Mouse (Mus musculus) neural tube, embryonic 12.5 days (tissue): ENCODE results near the gene Lbx1. TPM values are rescaled to one million over a fixed set of nuclear protein-coding genes. Genes with fewer than 3 reads are reported as not detected.

Experiments
- ATAC-seq: fragments of 200-750 bp; cut with Nextera tagmentation; 2 replicates; pipeline ENCODE4 v1.8.0; 2017; ENCODE audit warnings: low read depth, mild to moderate bottlenecking, moderate TSS enrichment, moderate library complexity; ENCODE audit not compliant: low FRiP score
- H3K27ac ChIP-seq: fragments of 300-500 bp; sonication (generic); 2 replicates; pipeline ENCODE4 v1.5.1; 2016
- H3K27me3 ChIP-seq: fragments of 300-500 bp; sonication (generic); replicated peaks from 2 replicates; pipeline ENCODE4 v1.6.1; 2016; ENCODE audit warnings: mild to moderate bottlenecking
- H3K36me3 ChIP-seq: fragments of 300-500 bp; sonication (generic); 2 replicates; pipeline ENCODE4 v1.6.1; 2016; ENCODE audit warnings: mild to moderate bottlenecking
- H3K4me1 ChIP-seq: fragments of 300-500 bp; sonication (generic); 2 replicates; pipeline ENCODE4 v1.6.1; 2016
- H3K4me2 ChIP-seq: fragments of 300-500 bp; sonication (generic); replicated peaks from 2 replicates; pipeline ENCODE4 v1.6.1; 2016; ENCODE audit warnings: mild to moderate bottlenecking
- H3K4me3 ChIP-seq: fragments of 300-500 bp; sonication (generic); 2 replicates; pipeline ENCODE4 v1.5.1; 2016
- H3K9ac ChIP-seq: fragments of 300-500 bp; sonication (generic); 2 replicates; pipeline ENCODE4 v1.6.1; 2016; ENCODE audit warnings: mild to moderate bottlenecking
- H3K9me3 ChIP-seq: fragments of 300-500 bp; sonication (generic); 2 replicates; pipeline ENCODE4 v1.6.1; 2016; ENCODE audit warnings: mild to moderate bottlenecking
- WGBS: fragments of 180-500 bp; shearing (Covaris S2); methylation state at CpG from one replicate; pipeline ENCODE4 v1.1.7; 2016; 5-methylcytosine and 5-hydroxymethylcytosine counted together
- polyA plus RNA-seq: library from polyadenylated mRNA; unstranded; fragments of >200 nt; fragmentation: Nextera tagmentation; extraction: Ambion mirVana; gene quantifications from 2 replicates; pipeline ENCODE4 v1.2.1, GENCODE M21; 2016

Lbx1 gene
- polyA plus RNA-seq, 1 experiment from 2014 or later, result 20.3 TPM

DNA sequence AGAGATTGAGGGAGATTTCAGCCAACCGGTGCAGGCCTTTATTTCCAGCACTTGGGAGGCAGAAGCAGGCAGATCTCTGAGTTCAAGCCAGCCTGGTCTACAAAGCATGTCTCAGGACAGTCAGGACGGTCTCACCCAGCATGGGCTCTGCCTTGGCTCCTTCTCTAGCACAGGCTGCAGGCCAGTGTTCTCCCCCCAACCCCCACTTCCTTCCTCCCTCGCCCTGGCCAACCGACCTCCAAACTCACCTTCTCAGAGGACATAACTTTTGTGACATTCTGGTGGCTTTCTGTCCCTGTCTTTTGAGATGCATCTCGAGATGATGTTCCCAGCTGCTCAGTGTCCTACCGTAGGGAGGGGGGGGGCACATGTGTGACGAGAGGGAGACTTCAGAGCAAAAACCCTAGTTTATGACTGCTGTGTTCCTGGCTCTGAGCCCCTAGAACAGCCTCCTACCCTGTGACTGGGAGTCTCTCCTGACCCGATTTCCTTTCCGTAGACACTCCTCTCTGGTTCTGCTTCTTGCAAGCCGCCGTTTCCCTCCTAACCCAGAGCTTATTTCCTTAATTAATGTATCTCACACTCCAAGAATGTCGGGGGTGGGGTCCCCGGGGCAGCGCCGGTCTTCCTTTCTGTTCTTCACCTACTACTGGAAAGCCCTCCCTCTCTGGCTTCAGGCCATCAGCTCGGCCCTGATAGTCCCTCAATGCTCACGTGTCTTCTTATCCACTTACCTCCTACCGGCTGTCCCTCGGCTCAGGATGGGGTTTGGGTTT lies 27.8 kb downstream of the Lbx1 start:
- Histone ChIP-seq H3K4me1 (no peaks in the 10 kb centered on the region), H3K9ac (no peak overlapping the region), H3K4me2 (peak overlapping the region; percentile 26), H3K4me3 (no peak overlapping the region), H3K27ac (no peak overlapping the region), H3K27me3 (peaks cover 26% of the 10 kb centered on the region), H3K9me3 (no peaks in the 10 kb centered on the region), H3K36me3 (no peaks in the 10 kb centered on the region)
- ATAC-seq, result no peak
- 38% methylated on average over 19 of the region's 19 CpGs for WGBS

DNA sequence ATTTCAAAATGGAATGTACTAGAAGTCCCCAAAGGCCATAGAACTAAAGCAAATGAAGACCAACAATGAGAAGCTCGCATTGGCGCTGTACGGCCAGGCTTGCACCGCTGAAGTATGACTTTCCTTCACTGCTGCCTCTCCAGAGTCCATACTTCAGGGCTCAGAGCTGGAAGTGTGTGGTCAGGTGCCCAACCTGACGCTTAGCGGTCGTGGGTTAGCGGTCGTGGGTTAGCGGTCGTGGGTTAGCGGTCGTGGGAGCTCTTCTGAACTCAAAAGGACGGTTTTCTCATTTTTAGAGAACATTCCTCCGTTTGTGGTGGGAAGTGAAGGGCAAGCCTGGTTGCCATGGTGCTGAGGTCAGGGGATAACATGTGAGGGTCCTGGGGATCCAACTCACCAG lies 28.5 kb downstream of the Lbx1 start:
- peaks cover 26% of the 10 kb centered on the region for H3K27me3 ChIP-seq

GRCm38 (mm10) chr19:45205311-45206105 lies 30.1 kb downstream of the Lbx1 start:
- Histone ChIP-seq H3K36me3 (no peaks in the 10 kb centered on the region), H3K9ac (no peak overlapping the region), H3K4me2 (no peak overlapping the region), H3K4me1 (no peaks in the 10 kb centered on the region), H3K27me3 (peaks cover 26% of the 10 kb centered on the region), H3K4me3 (no peak overlapping the region), H3K9me3 (no peaks in the 10 kb centered on the region), H3K27ac (no peak overlapping the region)
- WGBS, result 69% methylated on average over 3 of the region's 3 CpGs
- ATAC-seq, result no peak

More for the DNA sequence above, 28.5 kb downstream of the Lbx1 start:
- WGBS, result 94% methylated on average over 15 of the region's 15 CpGs
- no peak overlapping the region for H3K27ac ChIP-seq
- H3K9ac ChIP-seq, result no peak overlapping the region
- no peaks in the 10 kb centered on the region for H3K4me1 ChIP-seq
- no peaks in the 10 kb centered on the region for H3K36me3 ChIP-seq
- H3K9me3 ChIP-seq, result no peaks in the 10 kb centered on the region
- no peak overlapping the region for H3K4me3 ChIP-seq
- no peak for ATAC-seq
- H3K4me2 ChIP-seq, result no peak overlapping the region

GRCm38 (mm10) chr19:45196967-45197366 lies 38.6 kb downstream of the Lbx1 start:
- H3K4me2 ChIP-seq, result no peak overlapping the region
- H3K4me1 ChIP-seq, result no peaks in the 10 kb centered on the region
- no peak overlapping the region for H3K9ac ChIP-seq
- H3K9me3 ChIP-seq, result peaks cover 10% of the 10 kb centered on the region; the same call in 1 of the 2 replicates
- no peaks in the 10 kb centered on the region for H3K36me3 ChIP-seq
- no peak overlapping the region for H3K27ac ChIP-seq
- no peak for ATAC-seq
- H3K4me3 ChIP-seq, result no peak overlapping the region
- H3K27me3 ChIP-seq, result no peaks in the 10 kb centered on the region
- WGBS, result 89% methylated on average over 8 of the region's 8 CpGs

DNA sequence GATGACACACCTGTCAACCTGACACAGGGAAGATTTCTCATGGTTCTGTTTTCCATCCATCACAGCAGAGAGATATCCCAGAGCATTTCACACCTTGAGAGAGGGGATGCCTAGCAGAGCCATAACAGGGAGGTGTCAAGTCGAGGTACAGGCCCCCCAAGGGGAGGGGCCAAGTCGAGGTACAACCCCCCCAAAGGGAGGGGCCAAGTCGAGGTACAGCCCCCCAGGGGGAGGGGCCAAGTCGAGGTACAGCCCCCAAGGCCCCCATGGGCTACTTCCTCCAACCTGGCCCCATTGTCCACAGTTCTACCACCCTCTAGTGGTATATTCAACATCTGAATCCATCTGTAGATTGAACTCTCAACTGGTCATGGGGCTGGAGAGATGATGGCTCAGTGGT lies 41.0 kb downstream of the Lbx1 start:
- Histone ChIP-seq H3K4me2 (no peak overlapping the region), H3K27ac (no peak overlapping the region), H3K9ac (no peak overlapping the region), H3K9me3 (peaks cover 12% of the 10 kb centered on the region; the same call in 1 of the 2 replicates), H3K4me1 (no peaks in the 10 kb centered on the region), H3K36me3 (no peaks in the 10 kb centered on the region), H3K4me3 (no peak overlapping the region), H3K27me3 (no peaks in the 10 kb centered on the region)
- WGBS, result 55% methylated on average over 4 of the region's 4 CpGs
- no peak for ATAC-seq

Other genes starting within 250 kb of the Lbx1 start
- 10.1 and 10.8 TPM in 2 replicates for gene Sema4g, start 246.7 kb downstream of the Lbx1 start, polyA plus RNA-seq
- 21.4 and 22.8 TPM in 2 replicates for gene Twnk, start 230.1 kb downstream of the Lbx1 start, polyA plus RNA-seq
- gene Mrpl43, start 229.4 kb downstream of the Lbx1 start, polyA plus RNA-seq, result 82.9 and 83.2 TPM in 2 replicates
- gene Lzts2, start 221.4 kb downstream of the Lbx1 start, polyA plus RNA-seq, result 68.5 and 70.0 TPM in 2 replicates
- gene Pdzd7, start 190.1 kb downstream of the Lbx1 start, polyA plus RNA-seq, result 0.63 and 0.72 TPM in 2 replicates
- gene Sfxn3, start 188.3 kb downstream of the Lbx1 start, polyA plus RNA-seq, result 38.3 and 41.2 TPM in 2 replicates
- gene Kazald1, start 160.6 kb downstream of the Lbx1 start, polyA plus RNA-seq, result 0.46 and 0.57 TPM in 2 replicates
- gene Tlx1, start 85.1 kb downstream of the Lbx1 start, polyA plus RNA-seq, result 2.0 and 2.4 TPM in 2 replicates
- gene Btrc, start 127.9 kb upstream of the Lbx1 start, polyA plus RNA-seq, result 70.0 and 70.5 TPM in 2 replicates